Mouse (Mus musculus) cerebellum, adult 2 months (tissue): Measurements from ENCODE around the gene Hunk.

Experiments used
- CTCF ChIP-seq: fragments of 200-500 bp; IDR thresholded peaks from 2 replicates; pipeline ENCODE4 v1.5.1; 2011; ENCODE audit warnings: low read depth, mild to moderate bottlenecking, control low read depth, low read length, moderate library complexity, borderline replicate concordance; ENCODE audit not compliant: insufficient read depth
- POLR2A ChIP-seq: fragments of 200-500 bp; IDR thresholded peaks from 2 replicates; pipeline ENCODE4 v1.6.1; 2011; ENCODE audit warnings: low read length, control low read depth, borderline replicate concordance; ENCODE audit not compliant: insufficient read depth

DNA sequence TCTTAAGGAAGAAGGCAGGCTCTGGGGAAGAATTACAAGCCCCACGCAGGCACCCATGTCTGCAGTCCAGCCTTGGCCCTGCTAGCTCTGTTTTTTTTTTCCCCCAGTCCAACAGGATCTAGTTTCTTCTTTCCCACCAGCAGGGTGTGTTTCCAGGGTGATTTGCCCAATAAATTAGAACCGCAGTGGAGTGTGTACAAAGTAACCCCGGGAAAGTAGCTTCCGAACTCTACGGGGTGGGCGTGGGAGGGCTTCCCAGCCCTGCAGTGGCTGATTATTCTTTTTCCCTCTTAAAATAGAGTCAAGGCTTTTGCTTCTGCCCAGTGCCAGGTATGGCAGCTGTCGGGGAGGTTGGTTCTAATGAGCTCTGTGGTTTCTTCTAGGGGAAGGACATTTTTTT, 35.3 kb downstream of the Hunk start:
- TF ChIP-seq POLR2A (no peak), CTCF (no peak)
